8 mouse cellular contexts compared by ENCODE assay signal in genomic region chr6:54705387-54705909, GRCm38 (mm10). TPM values are rescaled to one million over a fixed set of nuclear protein-coding genes. Genes with fewer than 3 reads are reported as not detected.
DNase-seq lines count a peak whose midpoint lies in the region; ATAC-seq and TF ChIP-seq lines count a peak whose summit lies in the region.

No protein-coding gene starts in this region.

- peak; percentile 71 for ATAC-seq in hindbrain, embryonic 11.5 days (ENCODE audit: low FRiP score)
- peak; percentile 94 for ATAC-seq in megakaryocyte, adult 5-6 weeks (ENCODE audit: poor library complexity, severe bottlenecking)

- H3K4me3 ChIP-seq in gastrocnemius, adult 2 months = peak overlapping the region; percentile 41
- peak overlapping the region; percentile 24 for H3K4me3 ChIP-seq in forebrain, embryonic 10.5 days
- no peak overlapping the region for H3K4me3 ChIP-seq in hindbrain, embryonic 11.5 days (ENCODE audit: low read depth, low read length)

- peak; percentile 48 for DNase-seq in gastrocnemius, adult 2 months
- DNase-seq in gastrocnemius, postnatal 10 days = no peak
- peak; percentile 36 to 66 for DNase-seq in adrenal gland, postnatal 36 days
- DNase-seq in forebrain, embryonic 10.5 days (ENCODE audit: extremely low spot score, low spot score) = peak; percentile 37
- DNase-seq in hindbrain, embryonic 11.5 days (ENCODE audit: low spot score) = peak; percentile 51
- DNase-seq in left cerebral cortex, postnatal 10 days (ENCODE audit: extremely low spot score in 1 of 2, low spot score in 2 of 2) = peak; percentile 58
- peak; percentile 42 for DNase-seq in right cerebral cortex, postnatal 4 days

- 0 out of 2 replicates have a peak overlapping the region, but pooled peaks have one; percentile 8 for H3K27ac ChIP-seq in gastrocnemius, adult 2 months
- H3K27ac ChIP-seq in forebrain, embryonic 10.5 days = peak overlapping the region; percentile 70; the same call in 1 of the 2 replicates
- H3K27ac ChIP-seq in hindbrain, embryonic 11.5 days (ENCODE audit: low read depth, low read length) = 0 out of 2 replicates have a peak overlapping the region, but pooled peaks have one; percentile 4

- H3K36me3 ChIP-seq in forebrain, embryonic 10.5 days (replicated peaks) = no peaks in the 10 kb centered on the region
- no peaks in the 10 kb centered on the region for H3K36me3 ChIP-seq in hindbrain, embryonic 11.5 days (ENCODE audit: control insufficient read depth, insufficient read depth, low read length)

- H3K27me3 ChIP-seq in forebrain, embryonic 10.5 days (ENCODE audit: poor library complexity, severe bottlenecking) = peaks cover 45% of the 10 kb centered on the region
- H3K27me3 ChIP-seq in hindbrain, embryonic 11.5 days (ENCODE audit: control insufficient read depth, insufficient read depth, low read length) = 0 out of 2 replicates have a peak, but pooled peaks cover 2% of the 10 kb centered on the region

- H3K4me1 ChIP-seq in forebrain, embryonic 10.5 days = peaks cover 33% of the 10 kb centered on the region
- 0 out of 2 replicates have a peak, but pooled peaks cover 2% of the 10 kb centered on the region for H3K4me1 ChIP-seq in hindbrain, embryonic 11.5 days (replicated peaks; ENCODE audit: control insufficient read depth, insufficient read depth, low read length)

- intact Hi-C loops in gastrocnemius, adult 2 months (cut with DNase I) = loop anchor here (5.0 to 10.0 kb wide), 4 partner anchors 102 to 459 kb away; partner anchors contain the start of gene Ggct
- intact Hi-C loops in left cerebral cortex, postnatal 10 days (cut with DNase I) = loop anchor here (5.0 to 10.0 kb wide), 4 partner anchors 107 to 459 kb away; partner anchors contain the start of gene Ggct

- TF ChIP-seq CTCF in gastrocnemius, adult 2 months (IDR thresholded peaks at IDR 0.05) = peak; percentile 67

- WGBS in forebrain, embryonic 10.5 days = 23% methylated on average over 11 of the region's 11 CpGs
- 29% methylated on average over 11 of the region's 11 CpGs for WGBS in hindbrain, embryonic 11.5 days

- H3K4me2 ChIP-seq in hindbrain, embryonic 11.5 days (replicated peaks; ENCODE audit: low read depth, low read length) = 0 out of 2 replicates have a peak overlapping the region, but pooled peaks have one; percentile 4

- H3K9me3 ChIP-seq in forebrain, embryonic 10.5 days = peaks cover 5% of the 10 kb centered on the region; the same call in 1 of the 2 replicates
- H3K9me3 ChIP-seq in hindbrain, embryonic 11.5 days (ENCODE audit: control insufficient read depth, low read length) = no peaks in the 10 kb centered on the region

- H3K9ac ChIP-seq in hindbrain, embryonic 11.5 days (ENCODE audit: low read depth, low read length) = peak overlapping the region; percentile 7; the same call in 1 of the 2 replicates

RNA-seq across cellular contexts. Expression of gene Mturn, which starts 24.0 kb away (rescaled TPM):
- 1 to 10 TPM; 6.3 to 9.8 TPM for total RNA-seq in gastrocnemius, adult 2 months (2021)
- total RNA-seq in gastrocnemius, postnatal 10 days (2021) = 1 to 10 TPM; 7.3 to 7.9 TPM
- 10 to 100 TPM; 12.3 to 19.2 TPM for total RNA-seq in adrenal gland, postnatal 36 days (2021)
- 7.9 and 10.0 TPM in 2 replicates for polyA plus RNA-seq in forebrain, embryonic 10.5 days (2016; fragmentation: Nextera tagmentation; extraction: Ambion mirVana)
- polyA plus RNA-seq in hindbrain, embryonic 11.5 days (2014; fragmentation: Nextera tagmentation; extraction: Ambion mirVana) = 32.4 and 37.7 TPM in 2 replicates
- total RNA-seq in left cerebral cortex, postnatal 10 days (2021) = 100 to 1,000 TPM; 146 to 177 TPM
- 0.22 and 0.59 TPM in 2 replicates for total RNA-seq in megakaryocyte, adult 5-6 weeks (2015)
- total RNA-seq in megakaryocyte, adult 5-6 weeks (2017) = 0.37 and 2.4 TPM in 2 replicates

Comparison
In these comparisons a context has a peak if more than half of its experiments do, and no peak if none do; other contexts are left out.
1. H3K27ac ChIP-seq: peak in every context shown above with its lines; median percentile 70 in forebrain, embryonic 10.5 days; 8 in gastrocnemius, adult 2 months; 4 in hindbrain, embryonic 11.5 days.
2. RNA of gene Mturn, which starts 24.0 kb away (total RNA-seq): 146 to 177 TPM in left cerebral cortex, postnatal 10 days; 12.3 to 19.2 TPM in adrenal gland, postnatal 36 days, 6.3 to 9.8 TPM in gastrocnemius, adult 2 months, 7.3 to 7.9 TPM in gastrocnemius, postnatal 10 days and 0.22 to 2.4 TPM in megakaryocyte, adult 5-6 weeks; every median in the first group is over 4 times any median in the second.